Mouse (Mus musculus) olfactory bulb, adult 2 months (tissue): ENCODE measurements around the gene Slc2a4.

Source experiments
- CTCF ChIP-seq: fragments of 200-500 bp; IDR thresholded peaks from 2 replicates; pipeline ENCODE4 v1.5.1; 2012; ENCODE audit warnings: low read depth, mild to moderate bottlenecking, low read length, moderate library complexity; ENCODE audit not compliant: insufficient read depth
- POLR2A ChIP-seq: fragments of 200-500 bp; IDR thresholded peaks from 2 replicates; pipeline ENCODE4 v1.6.1; 2012; ENCODE audit warnings: mild to moderate bottlenecking, low read depth, low read length, moderate library complexity; ENCODE audit not compliant: insufficient read depth

- TF ChIP-seq POLR2A (no peak), CTCF (no peak)
Observed at GRCm38 (mm10) chr11:69915667-69916627, 32.0 kb downstream of the Slc2a4 start.
